Mouse (Mus musculus) hindlimb bud, embryonic 11.5 days (tissue): ENCODE measurements at regions not wholly inside any gene's neighbourhood (a gene's known extent, or its start where the extent isn't known, plus 50 kb on each side); places are given as distances from the start of the nearest gene placed in this dataset.

Source experiments
- DNase-seq: peaks from one replicate; pipeline ENCODE4 v3.0.0-alpha.2; 2012; ENCODE audit warnings: low read depth, low spot score; ENCODE audit errors: extremely low spot score

DNA sequence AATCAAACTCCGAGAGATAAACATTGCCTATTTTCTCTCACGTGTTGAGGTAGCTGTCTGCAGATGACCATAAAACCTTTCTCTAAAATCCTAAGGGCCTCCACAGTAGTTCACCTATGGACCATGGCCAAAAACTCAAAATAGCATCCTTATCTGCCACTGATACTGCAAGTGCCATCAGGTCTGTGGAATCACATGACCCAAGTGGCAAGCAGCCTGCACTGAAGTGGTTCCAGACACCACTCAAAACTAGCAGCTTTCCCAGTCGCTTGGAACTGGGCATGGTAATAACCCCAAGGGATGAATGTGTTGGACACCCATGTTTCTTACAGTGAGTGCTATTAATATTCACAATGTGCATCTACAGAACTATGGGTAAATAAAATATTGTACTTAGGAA, 182.0 kb downstream of the Tm2d1 start:
- no peak for DNase-seq

DNA sequence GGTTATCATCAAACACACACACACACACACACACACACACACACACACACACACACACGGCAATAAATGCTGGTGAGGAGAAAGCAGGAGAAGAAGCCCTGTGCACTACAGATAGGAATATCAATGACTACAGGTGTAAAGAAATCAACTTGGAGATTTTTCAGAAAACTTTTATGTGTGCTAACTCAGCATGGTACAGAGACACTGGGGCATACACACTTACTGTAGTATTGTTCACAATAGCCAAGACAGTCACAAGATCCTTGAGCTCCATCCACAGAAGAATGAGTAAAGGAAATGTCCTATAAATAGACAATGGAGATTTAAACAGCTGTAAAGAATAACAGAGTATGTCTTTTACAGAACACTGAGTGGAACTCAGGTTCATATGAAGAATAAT, 182.4 kb downstream of the Tm2d1 start:
- DNase-seq = no peak

DNA sequence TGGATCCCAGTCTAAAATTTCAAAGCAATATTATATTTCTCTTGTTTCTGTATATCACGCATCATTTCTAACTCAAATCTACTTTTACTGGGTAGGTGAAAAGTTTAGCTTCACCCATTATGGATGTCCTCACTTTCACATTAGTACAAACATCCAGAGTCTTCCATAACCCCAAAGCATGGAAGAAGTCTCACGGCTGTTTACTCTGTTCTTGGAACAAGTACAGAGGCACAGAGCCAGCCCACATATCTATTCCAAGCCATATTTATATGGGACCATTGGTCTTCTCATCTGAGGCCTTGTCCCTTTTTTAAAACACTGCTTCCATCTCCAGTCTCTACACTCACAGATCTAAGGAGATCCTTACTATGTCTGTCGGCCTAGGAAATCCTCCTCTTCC, 192.8 kb downstream of the Tm2d1 start:
- no peak for DNase-seq

GRCm38 (mm10) chr4:98189894-98190293, 193.2 kb downstream of the Tm2d1 start:
- no peak for DNase-seq

DNA sequence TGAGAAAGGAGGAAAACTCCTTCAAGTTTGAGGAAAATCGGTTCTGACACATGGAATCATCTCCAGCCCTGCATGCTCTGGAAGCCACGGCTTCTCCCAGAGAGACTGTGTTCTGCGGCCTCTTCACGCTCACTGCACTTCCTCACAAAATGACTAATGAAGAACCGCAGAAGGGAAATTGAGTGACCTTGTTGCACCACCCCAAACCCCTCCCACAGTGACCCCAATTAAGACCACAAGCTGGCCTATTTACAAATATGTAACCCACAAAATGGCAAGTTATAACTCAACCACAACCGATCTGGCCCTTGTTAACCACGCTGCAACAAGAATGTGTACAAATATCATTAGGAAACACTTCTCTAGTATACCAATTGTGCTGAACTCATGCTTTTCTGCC, 194.2 kb downstream of the Tm2d1 start:
- no peak for DNase-seq

GRCm38 (mm10) chr4:98187038-98187437, 196.1 kb downstream of the Tm2d1 start:
- DNase-seq = no peak

- DNase-seq = no peak
Observed at GRCm38 (mm10) chr4:98182053-98182355, 201.1 kb downstream of the Tm2d1 start.

DNA sequence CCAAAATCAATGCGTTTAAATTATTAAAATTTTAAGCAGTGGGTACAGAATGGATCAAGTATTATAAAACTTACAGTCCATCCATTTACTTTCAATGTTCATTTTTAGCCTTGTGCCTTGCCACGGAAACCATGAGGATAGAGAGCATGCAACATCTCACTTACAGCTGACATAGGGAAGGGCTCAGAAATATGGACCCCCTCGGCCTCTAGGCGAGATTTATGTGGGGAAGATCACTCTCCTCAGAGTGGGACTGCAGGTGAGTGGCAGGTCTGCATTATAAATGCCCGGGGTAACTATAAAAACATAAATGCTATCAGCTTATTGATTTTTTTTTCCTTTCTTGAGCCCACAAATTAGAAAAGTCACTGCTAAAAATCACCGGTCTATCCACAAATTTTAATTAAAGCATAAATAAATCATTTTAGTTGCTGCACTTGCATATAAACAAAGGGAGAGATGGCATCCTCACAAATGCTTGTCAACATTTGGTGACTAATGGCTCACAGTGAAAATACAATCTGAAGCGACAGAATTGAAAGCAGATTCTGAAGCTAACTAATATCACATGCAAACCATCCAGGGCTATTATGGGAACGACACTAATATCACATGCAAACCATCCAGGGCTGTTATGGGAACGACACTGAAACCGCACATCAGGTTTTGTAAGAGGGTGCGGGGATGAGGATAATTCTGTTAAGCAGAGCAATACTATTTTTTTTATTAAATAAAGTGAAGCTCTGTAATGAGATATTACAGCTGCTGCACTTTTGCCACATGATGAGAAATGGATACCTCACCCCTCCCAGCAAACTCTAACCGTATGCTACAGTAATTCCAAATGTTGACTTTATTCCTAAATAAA, 201.7 kb downstream of the Tm2d1 start:
- DNase-seq = no peak

DNA sequence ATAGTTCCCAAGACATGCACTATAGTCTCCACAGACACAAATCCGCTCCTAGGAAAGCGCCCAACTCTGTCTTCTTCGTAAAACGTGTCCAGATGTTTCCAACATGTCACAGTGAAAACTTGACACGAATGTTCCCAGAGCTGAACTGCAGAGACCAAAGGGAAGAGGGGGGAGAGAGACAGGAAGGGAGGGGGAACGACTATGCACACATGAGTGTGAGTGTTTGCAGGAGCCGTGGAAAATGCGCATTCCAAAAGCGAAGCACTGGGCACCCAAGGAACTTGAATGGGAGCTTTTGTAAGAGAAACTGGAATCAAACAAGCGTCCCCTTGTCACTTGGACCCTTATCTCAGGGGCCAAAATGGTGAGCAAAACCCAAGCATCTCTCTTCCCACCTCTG, 202.8 kb downstream of the Tm2d1 start:
- no peak for DNase-seq
